Mouse (Mus musculus): ENCODE data around the gene Tspoap1.

The Tspoap1 gene

GRCm38 (mm10) chr11:87745632-87746555, 14.4 kb upstream of the Tspoap1 start:
- DNase-seq = no peak

- no peak for DNase-seq
Observed at GRCm38 (mm10) chr11:87747312-87747711, 13.0 kb upstream of the Tspoap1 start.

GRCm38 (mm10) chr11:87747716-87748115, 12.6 kb upstream of the Tspoap1 start:
- DNase-seq = no peak

GRCm38 (mm10) chr11:87748132-87749119, 11.9 kb upstream of the Tspoap1 start:
- no peak for DNase-seq

- DNase-seq = no peak
Observed at GRCm38 (mm10) chr11:87749192-87750042, 10.9 kb upstream of the Tspoap1 start.

GRCm38 (mm10) chr11:87750043-87750421, 10.3 kb upstream of the Tspoap1 start:
- DNase-seq = no peak

- DNase-seq = no peak
Observed at GRCm38 (mm10) chr11:87750521-87750920, 9.8 kb upstream of the Tspoap1 start.

GRCm38 (mm10) chr11:87751031-87751430, 9.3 kb upstream of the Tspoap1 start:
- no peak for DNase-seq

- no peak for DNase-seq
Observed at GRCm38 (mm10) chr11:87751491-87751966, 8.8 kb upstream of the Tspoap1 start.

GRCm38 (mm10) chr11:87752307-87752706, 8.0 kb upstream of the Tspoap1 start:
- DNase-seq = no peak

- DNase-seq = no peak
Observed at GRCm38 (mm10) chr11:87753255-87753654, 7.1 kb upstream of the Tspoap1 start.

GRCm38 (mm10) chr11:87753891-87754501, 6.3 kb upstream of the Tspoap1 start:
- DNase-seq = no peak

- no peak for DNase-seq
Observed at GRCm38 (mm10) chr11:87754603-87755002, 5.7 kb upstream of the Tspoap1 start.

- no peak for DNase-seq
Observed at GRCm38 (mm10) chr11:87755360-87756017, 4.9 kb upstream of the Tspoap1 start.

- DNase-seq = no peak
Observed at GRCm38 (mm10) chr11:87756251-87756820, 4.0 kb upstream of the Tspoap1 start.

- DNase-seq = no peak
Observed at GRCm38 (mm10) chr11:87757001-87757954, 3.1 kb upstream of the Tspoap1 start.

GRCm38 (mm10) chr11:87758161-87758911, 2.0 kb upstream of the Tspoap1 start:
- DNase-seq = no peak

GRCm38 (mm10) chr11:87758957-87759608, 1.3 kb upstream of the Tspoap1 start:
- no peak for DNase-seq
